Mouse (Mus musculus): ENCODE measurements around the gene Crtc1. TPM values are rescaled to one million over a fixed set of nuclear protein-coding genes. Genes with fewer than 3 reads are reported as not detected.
A peak's percentile ranks its signal among the peaks of the same experiment; 100 is the strongest.

Crtc1 gene
- total RNA-seq, 4 experiments from 2014 or later = 154 to 203 (median 177) TPM

DNA sequence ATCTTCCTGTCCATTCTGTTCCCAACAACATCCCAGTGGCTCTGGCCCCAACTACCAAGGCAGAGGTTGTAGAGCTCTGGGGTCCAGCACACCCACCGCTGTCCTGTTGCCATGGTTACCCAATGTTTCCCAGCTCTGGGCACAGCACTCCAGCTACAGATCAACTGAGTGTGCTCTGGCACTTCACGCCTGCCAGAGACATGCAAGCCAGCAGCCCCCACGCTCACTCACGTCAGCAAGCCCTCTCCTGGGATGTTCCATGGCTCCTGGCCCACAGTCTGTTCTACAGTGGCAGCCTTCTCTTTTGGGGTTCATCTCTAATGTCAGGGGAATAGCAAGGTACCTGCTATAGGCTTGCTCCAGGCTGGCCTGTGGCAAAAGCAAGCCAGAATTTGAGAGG, 23.9 kb upstream of the Crtc1 start:
- DNase-seq (ENCODE audit: low spot score in 2 of 2) = peak; percentile 76 to 77

DNA sequence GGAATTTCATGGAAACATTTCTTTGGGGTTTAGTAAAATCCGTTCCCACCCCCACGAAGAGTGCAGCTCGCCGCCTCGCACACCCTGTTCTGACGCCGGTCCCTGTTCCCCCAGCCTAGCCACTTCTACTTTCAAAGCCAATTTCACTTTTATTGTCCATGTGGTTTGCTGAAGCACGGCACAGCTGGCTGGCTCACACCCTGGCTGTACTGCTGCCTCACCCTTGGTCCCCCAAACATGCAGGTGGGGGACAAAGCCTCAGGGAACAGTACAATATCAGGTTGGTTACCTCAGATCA, 23.1 kb upstream of the Crtc1 start:
- DNase-seq (ENCODE audit: low spot score in 2 of 2) = no peak

DNA sequence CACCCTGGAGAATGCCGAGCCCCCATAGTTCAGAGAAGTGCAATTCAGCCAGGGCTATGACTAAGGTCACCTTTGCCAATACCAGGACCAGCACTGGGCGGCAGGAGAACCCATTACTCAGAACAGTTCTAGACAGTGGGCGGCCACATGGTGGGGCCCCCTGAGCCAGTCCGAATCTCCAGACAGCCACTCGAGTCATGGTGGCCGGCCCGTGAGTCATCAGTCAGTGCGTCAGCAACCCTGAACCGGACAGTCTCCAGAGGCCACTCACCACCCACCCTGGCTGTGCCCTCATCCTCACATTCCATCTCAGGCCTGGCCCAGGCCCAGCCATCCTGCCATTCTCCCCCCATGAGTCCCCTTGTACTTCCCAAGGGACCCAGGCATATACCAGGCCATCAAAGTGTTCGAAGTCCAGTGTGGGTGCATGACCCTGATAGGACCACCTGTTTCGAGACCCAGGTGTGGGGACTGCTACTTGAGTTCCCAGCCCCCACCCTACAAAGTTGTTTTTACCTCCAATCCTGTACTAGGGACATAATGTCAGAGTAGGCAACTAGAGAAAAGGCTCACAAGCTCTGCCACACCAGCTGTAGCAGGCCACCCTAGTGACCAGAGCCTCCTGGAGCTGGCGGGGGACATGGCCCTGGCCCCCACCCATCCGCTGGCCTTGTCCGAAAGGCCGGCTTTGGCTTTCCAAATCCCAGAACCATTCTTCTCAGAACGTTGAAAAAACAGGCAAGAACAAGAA, 22.6 kb upstream of the Crtc1 start:
- no peak for DNase-seq (ENCODE audit: low spot score in 2 of 2)

DNA sequence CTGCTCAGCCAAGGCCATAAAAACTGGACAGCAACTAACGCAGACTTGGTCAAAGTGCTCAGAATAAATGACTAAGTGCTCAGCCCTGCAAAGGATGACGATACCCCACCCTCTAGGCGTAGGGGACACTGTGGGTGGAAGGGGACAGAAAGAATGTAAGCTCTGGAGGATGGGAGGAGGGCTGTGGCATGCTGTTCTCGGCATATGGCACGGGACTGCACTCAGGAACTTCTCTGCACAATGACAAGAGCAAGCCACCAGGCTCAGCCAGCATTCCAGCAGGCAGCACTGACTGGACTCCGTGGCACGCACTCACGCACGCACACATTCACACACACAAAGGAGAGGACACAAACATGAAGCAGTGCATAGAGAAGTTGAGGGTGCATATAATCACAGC, 21.2 kb upstream of the Crtc1 start:
- DNase-seq (ENCODE audit: low spot score in 2 of 2) = peak in 1 of 2 experiments; percentile 57

DNA sequence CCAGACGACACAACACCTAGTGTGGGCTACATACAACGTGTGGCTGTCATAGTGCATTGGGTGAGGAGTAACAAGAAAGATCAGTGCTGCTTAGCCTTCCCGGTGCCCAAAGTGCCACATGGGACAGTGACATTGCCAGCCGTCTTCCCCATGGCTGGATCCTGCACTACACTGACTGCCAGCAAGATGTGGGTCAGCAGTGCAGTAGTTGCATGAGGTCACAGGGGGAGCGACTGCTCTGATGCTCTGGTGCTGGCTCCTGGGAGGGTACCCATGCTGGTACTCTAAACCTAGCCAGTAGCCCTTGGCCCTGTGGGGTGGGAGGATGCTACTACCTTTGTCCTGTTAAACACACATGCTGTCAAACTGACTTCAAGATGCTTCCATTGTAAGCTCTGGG, 20.8 kb upstream of the Crtc1 start:
- DNase-seq (ENCODE audit: low spot score in 2 of 2) = no peak

DNA sequence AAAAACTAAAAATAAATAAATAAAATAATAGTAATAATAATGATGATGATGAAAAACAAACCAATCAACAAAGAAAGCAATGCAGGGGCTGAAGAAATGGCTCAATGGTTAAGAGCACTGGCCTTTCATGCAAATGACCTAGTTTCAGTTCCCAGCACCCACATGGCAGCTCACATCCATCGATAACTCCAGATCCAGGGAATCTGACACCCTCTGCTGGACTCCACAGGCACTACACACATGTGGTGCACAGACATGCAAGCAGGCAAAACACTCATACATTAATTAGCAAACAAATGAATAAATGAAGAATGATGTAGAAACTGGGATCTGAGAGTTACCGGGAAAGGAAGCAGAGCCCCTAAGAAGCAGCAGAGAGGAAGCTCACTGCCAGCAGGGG, 20.3 kb upstream of the Crtc1 start:
- no peak for DNase-seq (ENCODE audit: low spot score in 2 of 2)

DNA sequence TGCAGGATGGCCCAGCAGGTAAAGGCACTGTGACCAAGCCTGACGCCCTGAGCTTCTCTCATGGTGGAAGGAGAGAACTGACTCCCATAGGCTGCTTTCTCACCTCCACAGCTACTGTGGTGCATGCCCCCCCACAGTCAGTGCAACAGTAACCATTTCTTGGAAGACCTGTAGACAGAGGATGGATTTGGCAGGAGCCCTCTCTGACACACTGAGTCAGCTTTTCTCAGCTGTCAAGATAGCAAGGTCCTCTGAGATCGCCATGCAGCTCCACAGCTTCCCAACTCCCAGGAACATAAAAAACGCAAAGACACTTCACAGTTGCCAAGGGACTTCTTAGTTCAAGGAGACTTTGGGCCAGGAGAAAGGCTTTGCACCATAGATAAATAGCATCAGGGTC, 19.1 kb upstream of the Crtc1 start:
- no peak for DNase-seq (ENCODE audit: low spot score in 2 of 2)

DNA sequence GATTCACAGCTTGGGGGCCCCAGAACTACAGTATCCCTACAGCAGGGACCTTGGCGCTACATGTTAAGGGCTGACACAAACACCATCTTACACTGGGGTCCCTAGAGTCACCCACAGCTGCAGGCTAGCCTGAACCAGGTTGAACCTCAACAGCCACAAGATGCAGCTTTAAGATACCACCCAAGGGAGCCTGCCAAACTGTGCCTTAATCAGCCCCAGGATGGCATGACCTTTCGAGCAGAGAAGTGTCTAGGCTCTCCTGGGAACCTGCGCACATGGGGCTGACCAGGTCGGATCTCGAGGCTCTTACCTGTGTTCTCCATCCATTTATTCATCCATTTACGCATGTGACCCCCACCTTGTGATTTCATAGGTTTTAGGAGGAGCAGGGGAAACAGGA, 18.5 kb upstream of the Crtc1 start:
- DNase-seq (ENCODE audit: low spot score in 2 of 2) = no peak

DNA sequence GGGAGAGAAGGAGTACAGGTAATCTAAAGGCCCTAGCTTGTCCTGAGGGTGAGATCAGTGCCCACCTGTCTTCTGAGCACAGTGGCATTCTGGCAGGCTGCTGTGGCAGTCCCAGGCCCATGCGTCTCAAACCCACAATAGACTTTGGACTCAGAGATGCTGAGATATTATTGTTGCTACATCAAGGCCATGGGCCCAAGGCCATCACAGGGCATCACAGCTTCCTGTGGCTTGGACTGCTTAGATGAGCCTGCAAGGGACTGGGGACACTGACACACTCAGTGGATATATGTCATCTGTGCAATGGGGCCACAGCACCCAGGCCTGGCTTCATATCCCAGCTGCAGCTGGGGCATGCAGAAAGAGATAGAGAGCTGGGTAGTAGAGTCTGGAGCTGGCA, 17.6 kb upstream of the Crtc1 start:
- DNase-seq (ENCODE audit: low spot score in 2 of 2) = no peak

DNA sequence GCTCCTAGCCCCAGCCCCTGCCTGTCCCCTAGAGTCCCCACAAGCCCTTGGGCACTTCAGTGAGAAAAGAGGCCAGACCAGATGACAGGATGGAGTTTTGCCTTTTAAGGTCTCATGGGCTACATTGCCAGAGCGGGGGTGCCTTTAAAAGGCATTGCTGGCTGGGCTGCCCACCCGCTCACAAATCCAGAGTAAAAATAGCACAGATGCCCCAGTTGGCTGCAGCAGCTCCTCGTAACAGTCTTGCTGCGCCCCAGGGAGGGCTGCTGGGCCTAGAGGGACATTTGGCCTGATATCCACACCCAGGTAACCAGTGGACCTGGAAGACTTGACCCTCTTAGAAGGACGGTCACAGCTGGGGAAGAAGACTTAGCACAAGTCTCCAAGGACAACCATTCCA, 14.5 kb upstream of the Crtc1 start:
- DNase-seq (ENCODE audit: low spot score in 2 of 2) = no peak

DNA sequence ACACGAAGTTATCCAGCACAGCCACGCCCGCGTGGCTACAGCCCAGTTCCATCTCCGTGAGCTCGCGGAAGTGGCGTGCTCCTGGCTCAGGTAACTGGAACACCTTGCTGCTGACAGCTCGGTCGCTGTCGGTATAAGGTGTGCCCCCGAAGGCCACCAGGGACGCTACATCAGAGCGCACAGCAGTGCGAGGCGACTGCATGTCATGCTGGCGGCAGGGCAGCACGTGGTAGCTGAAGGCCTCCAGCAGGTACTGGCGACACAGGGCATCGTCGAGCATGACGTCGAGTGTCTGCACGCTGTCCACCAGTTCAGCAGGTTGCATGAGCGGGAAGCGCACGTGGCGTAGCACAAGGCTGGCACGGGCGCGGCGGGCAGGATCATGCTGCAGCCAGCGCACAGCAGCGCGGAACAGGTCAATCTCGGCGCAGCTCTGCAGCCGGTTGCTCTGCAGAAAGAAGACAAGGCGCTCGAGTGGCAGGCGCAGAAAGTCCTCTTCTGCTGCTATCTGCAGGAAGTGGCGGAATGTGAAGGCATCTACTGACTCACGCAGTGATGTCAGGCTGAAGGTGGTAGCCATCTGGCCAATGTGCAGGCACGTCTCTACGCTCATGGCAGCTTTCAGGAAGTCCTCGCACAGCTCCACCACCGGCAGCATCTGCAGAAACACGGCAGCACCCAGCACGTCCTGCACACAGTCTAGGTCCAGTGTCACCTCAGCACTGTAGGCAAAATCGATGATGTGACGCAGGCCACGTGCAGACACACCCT, 13.0 kb upstream of the Crtc1 start:
- peak in 1 of 2 experiments; percentile 56 for DNase-seq (ENCODE audit: low spot score in 2 of 2)

DNA sequence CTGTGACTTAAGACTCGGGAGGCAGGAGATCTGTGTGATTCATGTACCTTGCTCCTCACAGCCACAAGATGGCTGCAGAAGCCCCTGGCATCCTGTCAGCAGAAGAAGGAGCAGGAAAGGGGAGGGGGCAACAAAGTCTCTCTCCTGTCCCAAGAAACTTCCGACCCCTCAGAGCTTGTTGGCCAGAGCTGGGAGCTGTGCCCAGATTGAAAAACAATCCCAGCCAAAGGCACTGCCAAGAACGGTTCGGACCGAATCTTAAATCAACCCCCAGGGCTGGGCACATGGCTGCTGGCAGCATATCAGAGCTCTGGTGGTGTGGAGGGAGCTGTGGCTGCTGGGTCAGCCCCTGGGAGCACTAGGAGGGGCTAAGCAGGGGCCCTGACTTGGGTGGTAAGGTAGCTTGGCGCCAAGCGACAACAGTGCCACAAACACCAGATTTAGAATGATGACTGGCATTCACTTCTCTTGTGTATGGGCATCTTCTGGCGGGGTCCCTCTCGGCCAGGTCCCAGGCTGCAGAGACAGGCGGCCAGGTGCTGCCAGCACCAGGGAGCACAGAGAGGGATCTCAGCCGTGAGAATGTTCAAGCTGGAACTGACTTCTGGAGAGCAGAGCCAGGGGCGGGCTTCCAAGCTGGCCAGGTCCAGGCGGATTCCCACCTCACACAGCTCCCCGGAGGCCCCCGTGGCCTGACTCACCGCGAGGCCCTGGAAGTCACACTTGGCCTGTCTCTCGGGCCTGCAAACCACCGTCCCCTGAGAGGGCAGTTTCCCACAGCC, 8.5 kb upstream of the Crtc1 start:
- peak in 1 of 2 experiments; percentile 59 for DNase-seq (ENCODE audit: low spot score in 2 of 2)

DNA sequence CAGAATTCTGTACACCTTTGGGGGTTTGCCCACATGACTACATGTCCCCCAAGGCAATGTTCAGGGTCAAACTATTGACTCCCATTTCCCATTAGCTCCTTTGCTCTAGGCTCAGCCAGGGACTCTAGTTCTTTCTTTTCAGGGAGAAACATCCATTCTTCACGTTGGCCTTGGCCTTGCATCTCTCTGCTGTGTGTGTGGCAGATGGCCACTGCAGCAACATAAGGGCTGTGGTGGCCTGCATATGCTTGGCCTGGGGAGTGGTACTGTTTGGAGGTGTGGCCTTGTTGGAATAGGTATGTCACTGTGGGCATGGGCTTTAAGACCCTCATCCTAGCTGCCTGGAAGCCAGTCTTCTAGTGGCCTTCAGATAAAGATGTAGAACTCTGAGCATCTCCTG, 6.6 kb upstream of the Crtc1 start:
- DNase-seq (ENCODE audit: low spot score in 2 of 2) = no peak

DNA sequence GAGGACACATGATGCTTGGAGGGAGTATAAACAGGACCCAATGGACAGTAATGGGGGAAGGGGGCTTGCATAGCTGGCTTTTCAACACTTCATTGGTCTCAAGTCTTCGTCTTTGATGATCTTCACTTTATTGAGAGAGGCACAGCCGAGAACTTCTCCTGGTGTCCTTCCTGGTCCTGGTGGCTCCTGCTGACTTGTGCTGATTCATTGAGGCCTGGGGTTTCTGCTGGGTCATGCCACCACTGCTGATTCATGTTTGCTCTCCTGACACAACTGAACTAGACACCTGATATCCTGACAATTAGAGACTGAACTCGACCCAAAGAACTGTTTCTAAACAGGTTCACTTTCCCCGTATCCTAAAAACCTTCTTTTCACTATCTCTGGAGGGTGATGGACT, 3.9 kb upstream of the Crtc1 start:
- no peak for DNase-seq (ENCODE audit: low spot score in 2 of 2)

DNA sequence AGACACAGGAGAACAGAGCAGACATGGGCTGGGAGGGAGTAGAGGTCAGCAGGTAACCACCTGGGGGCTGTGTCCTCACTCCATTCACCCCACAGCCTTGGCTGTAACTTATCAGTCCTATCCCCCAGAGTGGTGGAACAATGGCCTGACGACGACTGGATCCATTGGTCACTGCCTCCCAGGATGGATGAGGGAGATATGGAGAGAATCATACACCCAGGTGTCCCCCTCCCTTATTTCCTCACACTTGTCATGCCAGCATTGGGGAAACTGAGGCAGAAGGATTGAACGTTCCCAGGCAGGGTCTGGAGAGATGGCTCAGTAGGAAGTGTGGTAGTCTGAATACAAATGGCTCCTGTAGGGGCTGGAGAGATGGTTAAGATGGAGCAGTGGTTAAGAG, 2.2 kb upstream of the Crtc1 start:
- no peak for DNase-seq (ENCODE audit: low spot score in 2 of 2)

DNA sequence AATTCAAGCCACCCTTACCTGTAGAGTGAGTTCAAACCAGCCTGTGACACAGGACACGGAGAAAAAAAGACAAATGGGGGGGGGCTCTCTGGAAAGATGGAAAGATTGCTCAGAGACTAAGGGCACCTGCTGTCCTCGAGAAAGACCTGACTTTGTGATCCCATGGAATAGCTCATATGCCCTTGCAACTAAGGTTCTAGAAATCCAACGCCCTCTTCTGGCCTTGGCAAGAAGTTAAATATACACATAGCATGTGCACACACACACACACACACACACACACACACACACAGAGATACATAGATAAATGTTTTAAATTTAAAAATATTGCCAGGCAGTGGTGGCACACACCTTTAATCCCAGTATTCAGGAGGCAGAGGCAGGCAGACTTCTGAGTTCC, 867 bp upstream of the Crtc1 start:
- no peak for DNase-seq (ENCODE audit: low spot score in 2 of 2)

DNA sequence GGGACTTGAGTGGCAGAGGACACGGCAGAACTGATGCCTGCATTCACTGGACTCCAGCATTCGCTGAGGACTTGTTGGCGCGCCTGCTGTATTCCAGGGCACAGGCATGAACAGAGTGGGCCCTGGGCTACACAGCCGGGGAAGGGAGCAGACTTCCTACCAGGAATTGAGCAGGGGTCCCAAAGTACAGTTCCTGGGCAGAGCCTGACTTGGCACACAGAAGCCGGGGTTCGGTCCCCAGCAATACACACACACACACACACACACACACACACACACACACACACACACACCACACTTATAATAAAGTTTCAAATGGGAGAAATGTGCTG, 435 bp upstream of the Crtc1 start:
- DNase-seq (ENCODE audit: low spot score in 2 of 2) = no peak

DNA sequence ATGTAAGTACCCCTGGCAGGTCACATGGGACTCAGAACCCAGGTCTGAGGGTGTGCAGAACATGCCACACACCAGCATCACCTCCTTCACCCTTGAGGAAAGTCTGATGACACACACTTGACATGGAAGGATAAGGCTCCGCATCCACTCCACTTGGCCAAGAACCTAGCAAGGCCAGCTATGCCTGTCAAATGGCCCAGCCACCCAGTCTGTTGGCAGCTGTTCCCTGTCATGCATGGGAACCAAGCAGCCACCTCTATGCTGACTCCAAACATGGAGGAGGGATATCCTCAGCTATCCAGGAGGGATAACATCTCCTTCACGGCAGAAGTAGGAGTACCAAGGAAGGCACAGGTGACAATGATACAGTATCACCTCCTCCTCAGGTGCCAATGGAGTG, 956 bp downstream of the Crtc1 start:
- no peak for DNase-seq (ENCODE audit: low spot score in 2 of 2)

DNA sequence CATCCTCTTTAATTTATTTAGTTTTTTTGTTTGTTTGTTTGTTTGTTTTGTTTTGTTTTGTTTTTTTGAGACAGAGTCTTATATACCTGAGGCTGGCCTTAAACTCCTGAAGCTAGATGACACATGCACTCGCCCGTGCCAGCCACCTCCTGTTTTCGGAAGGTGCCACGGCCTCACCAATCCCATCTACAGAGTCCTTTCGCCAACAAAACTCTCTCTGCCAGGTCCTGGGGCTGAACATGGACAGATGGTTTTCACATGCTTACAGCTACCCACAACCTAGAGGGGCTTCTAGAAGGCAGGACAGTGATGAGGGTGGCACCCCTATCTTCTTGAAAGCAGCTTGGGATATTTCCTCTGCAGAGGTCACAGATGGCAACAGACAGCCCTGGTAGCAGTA, 4.2 kb downstream of the Crtc1 start:
- DNase-seq (ENCODE audit: low spot score in 2 of 2) = no peak

DNA sequence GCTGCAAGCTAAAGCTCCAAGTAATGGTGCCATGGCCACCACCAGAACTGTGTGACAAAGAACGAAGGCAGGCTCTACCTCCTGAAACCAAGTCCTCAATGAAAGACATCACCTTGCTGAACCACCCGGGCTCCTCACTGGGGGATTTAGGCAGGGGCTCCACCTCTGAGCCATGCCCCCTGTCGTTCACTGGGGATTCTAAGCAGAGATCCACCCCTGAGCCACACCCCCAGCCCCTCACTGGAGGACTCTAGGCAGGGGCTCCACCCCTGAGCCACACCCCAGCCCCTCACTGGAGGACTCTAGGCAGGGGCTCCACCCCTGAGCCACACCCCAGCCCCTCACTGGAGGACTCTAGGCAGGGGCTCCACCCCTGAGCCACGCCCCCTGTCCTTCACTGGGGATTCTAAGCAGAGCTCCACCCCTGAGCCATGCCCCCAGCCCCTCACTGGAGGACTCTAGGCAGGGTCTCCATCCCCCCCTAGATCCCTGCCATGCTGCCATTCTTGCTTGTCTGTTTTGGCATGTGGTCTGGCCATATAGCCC, 6.3 kb downstream of the Crtc1 start:
- DNase-seq (ENCODE audit: low spot score in 2 of 2) = no peak

DNA sequence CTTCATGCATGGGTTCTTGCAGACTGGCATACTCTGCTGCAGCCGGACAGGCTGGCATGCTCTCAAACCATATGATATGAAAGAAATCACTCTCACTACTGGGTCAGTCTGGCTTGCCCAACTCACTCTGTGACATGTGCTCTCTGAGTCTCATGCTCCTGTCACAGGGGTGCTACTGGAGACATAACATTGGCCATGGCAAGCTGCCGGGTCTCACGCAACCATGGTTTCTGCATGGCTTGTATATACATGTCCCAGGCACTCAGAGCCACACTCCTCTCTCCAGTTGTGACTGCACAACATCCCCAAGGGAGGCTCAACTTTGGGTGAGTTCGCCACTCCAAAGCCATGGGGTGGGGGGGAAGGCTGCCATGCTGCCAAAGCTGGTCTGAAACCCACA, 8.2 kb downstream of the Crtc1 start:
- DNase-seq (ENCODE audit: low spot score in 2 of 2) = no peak

DNA sequence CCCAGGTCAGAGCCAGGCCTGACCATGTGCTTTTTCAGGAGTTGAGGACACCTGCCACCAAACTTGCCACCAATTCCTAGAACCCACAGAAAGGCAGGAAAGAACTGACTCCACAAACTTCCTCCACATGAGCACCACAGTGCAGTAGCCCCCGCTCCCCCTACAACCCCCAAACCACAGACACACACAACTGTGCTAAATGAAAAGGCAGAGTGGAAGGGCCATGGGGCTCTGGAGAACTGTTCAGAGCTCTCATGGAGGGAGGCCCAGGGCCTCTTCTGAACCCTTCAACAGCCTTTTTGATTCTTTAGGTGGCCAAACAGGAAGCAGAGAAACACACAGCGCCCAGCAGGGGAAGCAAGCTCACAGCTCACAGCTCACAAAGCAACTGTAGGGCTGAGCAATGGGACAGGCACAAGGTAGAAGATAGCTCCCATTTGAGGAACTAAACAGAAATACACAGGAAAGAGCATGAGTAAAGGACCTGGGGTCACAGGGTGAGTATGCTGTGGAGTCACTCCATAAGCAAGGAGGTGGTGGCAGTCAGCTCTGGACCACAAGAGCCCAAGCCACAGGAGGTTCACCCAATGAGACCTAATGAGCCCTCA, 13.0 kb downstream of the Crtc1 start:
- DNase-seq (ENCODE audit: low spot score in 2 of 2) = no peak

Measured in layer of hippocampus, adult 8-10 months (tissue).